Mouse (Mus musculus): ENCODE data around the gene Rabgap1. TPM values are rescaled to one million over a fixed set of nuclear protein-coding genes. Genes with fewer than 3 reads are reported as not detected.
A peak's percentile ranks its signal among the peaks of the same experiment; 100 is the strongest.

Gene Rabgap1
- total and polyA plus RNA-seq, 3 experiments: 10.5 to 49.8 (median 12.9) TPM

GRCm38 (mm10) chr2:37485370-37485769 lies 42.3 kb downstream of the Rabgap1 start:
- Histone ChIP-seq H3K79me2 (ENCODE audit: control insufficient read depth, insufficient read depth, low read length, poor library complexity) (no peaks in the 10 kb centered on the region), H3K36me3 (ENCODE audit: control insufficient read depth in 1 of 2, insufficient read depth in 2 of 2, low read length in 2 of 2) (peaks cover 6 to 19% of the 10 kb centered on the region in 2 experiments)

DNA sequence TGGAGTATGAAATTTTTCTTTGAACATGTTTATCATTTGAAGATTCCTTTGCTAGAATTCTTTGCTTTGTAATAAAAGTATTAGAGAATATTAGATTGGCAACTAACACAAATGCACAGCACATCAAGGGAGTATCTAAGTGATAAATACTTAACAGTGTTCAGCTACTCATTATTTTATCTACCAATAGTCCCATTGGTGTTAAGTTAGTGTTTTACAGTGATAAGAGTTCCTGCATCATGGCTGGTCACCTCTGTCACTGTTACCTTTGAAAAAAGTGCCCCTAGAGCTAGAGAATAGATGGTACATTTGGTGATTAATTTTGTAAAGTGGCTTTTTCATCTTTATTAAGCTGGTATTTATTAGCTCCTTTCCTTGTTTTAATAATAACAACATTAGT lies 43.3 kb downstream of the Rabgap1 start:
- peaks cover 6 to 13% of the 10 kb centered on the region in 2 experiments for H3K36me3 ChIP-seq (ENCODE audit: control insufficient read depth in 1 of 2, insufficient read depth in 2 of 2, low read length in 2 of 2)
- no peaks in the 10 kb centered on the region for H3K27me3 ChIP-seq (ENCODE audit: control insufficient read depth in 1 of 2, insufficient read depth in 2 of 2, low read length in 2 of 2)
- no peak for TF ChIP-seq E2F4 (IDR thresholded peaks at IDR 0.05; ENCODE audit: borderline replicate concordance, low read depth, low read length)
- peaks cover 5 to 6% of the 10 kb centered on the region in 2 experiments for H3K4me1 ChIP-seq (ENCODE audit: control insufficient read depth in 1 of 2, insufficient read depth in 2 of 2, low read length in 2 of 2)
- no peak overlapping the region for H3K4me3 ChIP-seq (ENCODE audit: control insufficient read depth in 1 of 2, insufficient read depth in 1 of 2, low read depth in 2 of 2, low read length in 2 of 2)
- DNase-seq (ENCODE audit: low read depth, low spot score): no peak
- no peak overlapping the region for H3K9ac ChIP-seq (ENCODE audit: control insufficient read depth, low read depth, low read length, poor library complexity, severe bottlenecking)
- H3K9me3 ChIP-seq (replicated peaks; ENCODE audit: insufficient read depth, low read length): no peaks in the 10 kb centered on the region
- no peaks in the 10 kb centered on the region for H3K79me2 ChIP-seq (ENCODE audit: control insufficient read depth, insufficient read depth, low read length, poor library complexity)
- H3K27ac ChIP-seq (ENCODE audit: control insufficient read depth, low read depth, low read length): no peak overlapping the region

More at GRCm38 (mm10) chr2:37485370-37485769, 42.3 kb downstream of the Rabgap1 start:
- no peaks in the 10 kb centered on the region for H3K27me3 ChIP-seq (ENCODE audit: control insufficient read depth in 1 of 2, insufficient read depth in 2 of 2, low read length in 2 of 2)
- TF ChIP-seq ZMIZ1 (IDR thresholded peaks at IDR 0.05; ENCODE audit: low read depth, low read length) (no peak), NELFE (IDR thresholded peaks at IDR 0.05; ENCODE audit: low read depth, low read length) (no peak), CHD2 (IDR thresholded peaks at IDR 0.05; ENCODE audit: low read length) (no peak), CTCF (IDR thresholded peaks at IDR 0.05 in 2 of 3, conservative IDR thresholded peaks at IDR 0.05 in 1 of 3; ENCODE audit: control insufficient read depth in 1 of 3, insufficient read depth in 1 of 3, low read depth in 2 of 3, low read length in 3 of 3, poor library complexity in 1 of 3, severe bottlenecking in 1 of 3) (peak in 2 of 3 experiments; percentile 25 to 73; a peak in 4 of 6 replicates), RCOR1 (IDR thresholded peaks at IDR 0.05; ENCODE audit: low read depth, low read length) (no peak), E2F4 (IDR thresholded peaks at IDR 0.05; ENCODE audit: borderline replicate concordance, low read depth, low read length) (no peak), MEF2A (IDR thresholded peaks at IDR 0.05; ENCODE audit: extremely low read depth, insufficient replicate concordance, low read depth, low read length, poor library complexity, severe bottlenecking) (no peak), SMC3 (IDR thresholded peaks at IDR 0.05; ENCODE audit: low read depth, low read length) (peak; percentile 72), RAD21 (IDR thresholded peaks at IDR 0.05; ENCODE audit: low read depth, low read length) (peak; percentile 79), ZC3H11A (IDR thresholded peaks at IDR 0.05; ENCODE audit: low read depth, low read length) (peak; percentile 58), MYB (IDR thresholded peaks at IDR 0.05; ENCODE audit: low read depth, low read length) (no peak), GABPA (IDR thresholded peaks at IDR 0.05; ENCODE audit: low read depth, low read length) (no peak), MAX (IDR thresholded peaks at IDR 0.05; ENCODE audit: low read length) (no peak), MAFK (IDR thresholded peaks at IDR 0.05; ENCODE audit: borderline replicate concordance, low read depth, low read length) (no peak), ELF1 (IDR thresholded peaks at IDR 0.05; ENCODE audit: low read depth, low read length) (no peak), TCF12 (IDR thresholded peaks at IDR 0.05; ENCODE audit: low read depth, low read length) (no peak), MXI1 (IDR thresholded peaks at IDR 0.05; ENCODE audit: low read depth, low read length) (no peak), POLR2A (IDR thresholded peaks at IDR 0.05; ENCODE audit: control insufficient read depth in 1 of 2, insufficient read depth in 1 of 2, low read depth in 1 of 2, low read length in 2 of 2, poor library complexity in 1 of 2) (no peak), POLR2AphosphoS5 (IDR thresholded peaks at IDR 0.05; ENCODE audit: borderline replicate concordance, low read depth, low read length) (no peak), ZNF384 (IDR thresholded peaks at IDR 0.05; ENCODE audit: low read depth, low read length) (peak; percentile 90)
- peaks cover 6 to 9% of the 10 kb centered on the region in 2 experiments for H3K4me1 ChIP-seq (ENCODE audit: control insufficient read depth in 1 of 2, insufficient read depth in 2 of 2, low read length in 2 of 2)
- no peaks in the 10 kb centered on the region for H3K9me3 ChIP-seq (replicated peaks; ENCODE audit: insufficient read depth, low read length)
- peak; percentile 74 for DNase-seq (ENCODE audit: low read depth, low spot score)
- no peak overlapping the region for H3K9ac ChIP-seq (ENCODE audit: control insufficient read depth, low read depth, low read length, poor library complexity, severe bottlenecking)
- no peak overlapping the region for H3K27ac ChIP-seq (ENCODE audit: control insufficient read depth, low read depth, low read length)
- no peak overlapping the region for H3K4me3 ChIP-seq (ENCODE audit: control insufficient read depth in 1 of 2, insufficient read depth in 1 of 2, low read depth in 2 of 2, low read length in 2 of 2)

Data from MEL (cell line).